Mouse (Mus musculus) G1E (cell line): Measurements from ENCODE around the gene Aldh3b3. TPM values are rescaled to one million over a fixed set of nuclear protein-coding genes. Genes with fewer than 3 reads are reported as not detected.
A peak's percentile ranks its signal among the peaks of the same experiment; 100 is the strongest.

Source experiments
- ATAC-seq: 2 replicates; pipeline ENCODE4 v1.8.0; 2016; ENCODE audit warnings: mild to moderate bottlenecking; ENCODE audit not compliant: insufficient number of reproducible peaks, poor library complexity, low FRiP score, severe bottlenecking; ENCODE audit errors: extremely low read depth
- DNase-seq: peaks from one replicate; pipeline ENCODE4 v3.0.0; 2012; ENCODE audit warnings: low spot score
- H3K27me3 ChIP-seq: 2 replicates; pipeline ENCODE4 v1.6.1; 2012; ENCODE audit warnings: mild to moderate bottlenecking, low read length, inconsistent platforms; ENCODE audit not compliant: insufficient read depth
- H3K36me3 ChIP-seq: replicated peaks from 2 replicates; pipeline ENCODE3; 2012; ENCODE audit warnings: mild to moderate bottlenecking, inconsistent platforms
- H3K4me1 ChIP-seq: 2 replicates; pipeline ENCODE4 v1.6.1; 2012; ENCODE audit warnings: low read depth, low read length, inconsistent platforms, mixed read lengths; ENCODE audit not compliant: insufficient read depth
- H3K4me3 ChIP-seq: 2 replicates; pipeline ENCODE4 v1.5.1; 2012; ENCODE audit warnings: low read depth, mild to moderate bottlenecking, inconsistent platforms, low read length, moderate library complexity, mixed read lengths
- H3K9me3 ChIP-seq: replicated peaks from 2 replicates; pipeline ENCODE4 v1.6.1; 2012; ENCODE audit warnings: inconsistent platforms
- CTCF ChIP-seq: IDR thresholded peaks from 2 replicates; pipeline ENCODE4 v1.5.1; 2012; ENCODE audit warnings: low read depth, low read length, inconsistent platforms, mixed read lengths
- GATA1 ChIP-seq: IDR thresholded peaks from 2 replicates; pipeline ENCODE4 v1.6.1; 2012; ENCODE audit warnings: borderline replicate concordance, low read length, inconsistent platforms, mixed read lengths
- GATA2 ChIP-seq: IDR thresholded peaks from 2 replicates; pipeline ENCODE4 v1.6.1; 2012; ENCODE audit warnings: low read depth, low read length, inconsistent platforms, borderline replicate concordance
- POLR2AphosphoS5 ChIP-seq: IDR thresholded peaks from 2 replicates; pipeline ENCODE4 v1.6.1; 2012; ENCODE audit warnings: low read depth, low read length, inconsistent platforms; ENCODE audit not compliant: insufficient replicate concordance
- TAL1 ChIP-seq: conservative IDR thresholded peaks from 2 replicates; pipeline ENCODE4 v1.6.1; 2012; ENCODE audit warnings: low read depth, low read length, inconsistent platforms, mixed read lengths
- polyA plus RNA-seq: library from polyadenylated mRNA; stranded (reverse); fragments of >175 nt; gene quantifications from 2 replicates; pipeline ENCODE4 v1.2.3, GENCODE M21; 2012
- total RNA-seq, 2 experiments: library from RNA; stranded (forward) in 1 of 2; stranded (reverse) in 1 of 2; fragments of 200-1000 nt in 1 of 2; fragments of >200 nt in 1 of 2; fragmentation: Nextera tagmentation in 1 of 2; gene quantifications; 2 replicates each; pipeline ENCODE4 v1.2.3; 2014 to 2017

Aldh3b3 gene
- total and polyA plus RNA-seq, 3 experiments, result 0.11 TPM; not detected in 2

DNA sequence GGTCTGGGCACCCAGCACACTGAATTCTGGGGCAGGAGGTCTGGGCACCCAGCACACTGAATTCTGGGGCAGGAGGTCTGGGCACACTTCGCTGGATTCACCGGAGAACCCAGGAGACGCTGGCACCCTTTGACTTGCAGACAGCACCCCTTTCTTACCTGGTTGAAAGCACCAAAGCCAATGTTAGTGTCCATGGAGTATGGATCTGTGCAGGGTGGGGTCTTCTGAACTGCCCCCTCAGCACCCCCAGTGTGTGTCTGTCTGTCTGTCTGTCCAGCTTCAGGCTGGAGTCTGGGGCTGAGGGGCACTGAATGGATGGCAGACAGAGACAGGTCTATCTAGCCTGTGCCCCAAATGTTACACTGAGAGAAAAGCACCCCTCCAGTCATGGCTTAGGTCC, 33.1 kb downstream of the Aldh3b3 start:
- no peaks in the 10 kb centered on the region for H3K9me3 ChIP-seq
- no peaks in the 10 kb centered on the region for H3K36me3 ChIP-seq
- H3K27me3 ChIP-seq, result peaks cover 51% of the 10 kb centered on the region
- no peak for ATAC-seq
- TF ChIP-seq TAL1 (no peak), GATA2 (no peak), CTCF (no peak)
- no peak overlapping the region for H3K4me3 ChIP-seq
- H3K4me1 ChIP-seq, result peaks cover 7% of the 10 kb centered on the region
- no peak for DNase-seq

DNA sequence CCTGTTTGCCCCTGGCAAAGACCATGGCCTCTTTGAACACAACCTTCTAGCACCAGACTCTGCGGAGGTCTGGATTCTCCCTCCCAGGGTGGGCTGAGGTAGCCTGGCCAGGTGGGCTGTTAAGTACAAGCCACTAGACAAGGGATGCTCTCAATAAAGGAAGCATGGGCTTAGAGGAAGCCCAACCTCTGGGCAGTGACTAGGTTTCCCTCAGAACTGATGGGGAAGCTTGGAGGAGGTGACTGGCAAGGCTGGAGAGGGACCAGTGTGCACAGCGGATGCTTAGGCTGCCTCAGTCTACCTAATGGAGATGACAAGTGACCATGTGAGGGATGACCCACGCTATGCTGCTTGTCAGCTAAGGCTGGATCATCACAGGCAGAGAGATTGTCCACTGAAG, 33.5 kb downstream of the Aldh3b3 start:
- TF ChIP-seq GATA1 (no peak), GATA2 (no peak), POLR2AphosphoS5 (no peak), TAL1 (no peak), CTCF (no peak)
- Histone ChIP-seq H3K36me3 (no peaks in the 10 kb centered on the region), H3K4me3 (no peak overlapping the region), H3K27me3 (peaks cover 52% of the 10 kb centered on the region), H3K9me3 (no peaks in the 10 kb centered on the region), H3K4me1 (peaks cover 3% of the 10 kb centered on the region; the same call in 1 of the 2 replicates)
- DNase-seq, result no peak
- no peak for ATAC-seq

DNA sequence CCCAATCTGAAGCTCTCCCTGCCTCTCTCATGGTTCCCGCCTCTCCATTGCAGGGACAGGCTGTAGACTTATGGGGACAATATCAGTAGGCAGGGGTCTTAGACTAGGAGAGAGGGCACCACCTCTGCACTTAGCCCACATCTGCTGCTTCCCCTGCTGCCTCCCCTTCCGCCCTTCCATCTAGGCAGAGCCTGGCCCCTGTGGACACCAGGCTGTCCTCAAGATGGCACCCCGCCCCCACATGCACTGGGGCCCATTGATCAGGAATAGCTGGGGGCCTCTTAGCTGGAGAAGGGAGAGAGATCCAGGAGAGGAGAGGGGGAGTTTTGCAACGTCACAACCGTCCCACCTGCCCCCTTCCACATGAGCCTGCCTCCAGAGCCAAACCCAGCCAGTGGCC, 34.0 kb downstream of the Aldh3b3 start, which contains the start of gene Tbx10:
Gene Tbx10 (plus strand): TSS at position 337 of the 400 bp plus-strand sequence.
- no peak for TF ChIP-seq POLR2AphosphoS5
- TF ChIP-seq CTCF, result no peak
- TF ChIP-seq GATA2, result no peak
- TF ChIP-seq TAL1, result no peak
- no peak for TF ChIP-seq GATA1
- no peaks in the 10 kb centered on the region for H3K4me1 ChIP-seq
- peaks cover 55% of the 10 kb centered on the region for H3K27me3 ChIP-seq
- no peaks in the 10 kb centered on the region for H3K9me3 ChIP-seq
- no peak for DNase-seq
- ATAC-seq, result no peak
- peak within 1 kb of the TSS; percentile 1; the same call in 1 of the 2 replicates for H3K4me3 ChIP-seq
- H3K36me3 ChIP-seq, result no peaks in the 10 kb centered on the region

DNA sequence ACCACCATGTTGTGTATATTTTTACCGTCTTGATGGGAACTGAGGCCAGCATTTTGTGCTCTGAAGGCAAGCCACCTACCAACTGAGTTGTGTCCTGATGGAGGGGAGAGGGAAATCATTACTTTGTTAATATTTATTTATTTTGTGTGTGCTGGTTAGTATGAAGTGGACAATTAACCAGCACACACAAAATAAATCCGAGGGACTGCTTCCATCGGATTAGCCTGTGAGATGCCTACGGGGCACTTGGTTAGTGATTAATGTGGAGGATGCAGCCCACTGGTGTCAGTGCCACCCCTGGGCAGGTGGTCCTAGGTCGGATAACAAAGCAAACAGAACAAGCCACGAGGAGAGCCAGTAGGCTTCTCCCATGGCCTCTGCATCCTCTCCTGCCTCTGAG, 36.5 kb downstream of the Aldh3b3 start:
- ATAC-seq (no peak), DNase-seq (no peak)
- peaks cover 71% of the 10 kb centered on the region for H3K27me3 ChIP-seq
- peaks cover 12% of the 10 kb centered on the region for H3K4me1 ChIP-seq
- H3K9me3 ChIP-seq, result no peaks in the 10 kb centered on the region
- no peak overlapping the region for H3K4me3 ChIP-seq
- TF ChIP-seq CTCF (no peak), TAL1 (no peak), POLR2AphosphoS5 (no peak), GATA1 (no peak), GATA2 (no peak)
- no peaks in the 10 kb centered on the region for H3K36me3 ChIP-seq

DNA sequence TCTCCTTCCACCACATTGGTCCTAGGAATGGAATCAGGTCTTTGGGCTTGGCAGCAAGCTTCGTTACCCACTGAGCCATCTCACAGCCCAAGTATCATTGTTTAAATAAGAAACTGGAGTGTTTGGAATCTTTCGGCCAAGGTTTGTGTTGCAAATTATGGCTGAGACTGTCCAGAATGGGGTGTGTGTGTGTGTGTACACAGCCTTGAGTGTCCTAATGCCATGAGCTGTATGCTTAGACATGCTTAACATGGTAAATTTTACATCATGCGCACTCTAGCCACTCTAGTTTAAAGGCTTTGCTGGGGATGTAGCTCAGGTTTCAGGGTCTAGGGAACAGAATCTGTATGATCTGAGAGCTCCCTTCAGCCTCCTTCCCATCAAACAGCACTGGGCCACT, 37.1 kb downstream of the Aldh3b3 start:
- ATAC-seq (no peak), DNase-seq (no peak)
- no peak for TF ChIP-seq CTCF
- no peak for TF ChIP-seq POLR2AphosphoS5
- no peak for TF ChIP-seq GATA2
- TF ChIP-seq TAL1, result no peak
- TF ChIP-seq GATA1, result no peak
- H3K9me3 ChIP-seq, result no peaks in the 10 kb centered on the region
- no peak overlapping the region for H3K4me3 ChIP-seq
- H3K4me1 ChIP-seq, result peaks cover 12% of the 10 kb centered on the region
- H3K27me3 ChIP-seq, result peaks cover 71% of the 10 kb centered on the region
- H3K36me3 ChIP-seq, result no peaks in the 10 kb centered on the region

DNA sequence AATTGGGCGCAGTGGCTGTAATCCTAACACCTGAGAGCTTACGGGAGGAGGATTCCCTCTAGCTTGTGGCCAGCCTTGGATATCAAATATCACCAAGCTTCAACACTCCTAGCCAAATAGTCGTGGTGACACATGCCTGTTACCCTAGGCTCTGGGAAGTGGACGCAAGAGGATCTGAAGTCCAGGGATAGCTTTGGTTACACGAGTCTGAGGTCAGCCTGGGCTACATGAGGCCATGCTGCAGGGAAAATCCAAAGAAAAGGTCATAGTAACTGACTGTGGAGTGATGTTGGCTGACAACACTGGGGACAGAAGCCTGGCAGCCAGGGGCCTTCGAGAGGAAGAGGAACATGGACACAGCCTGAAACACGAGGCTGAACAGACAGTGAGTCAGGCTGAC, 37.7 kb downstream of the Aldh3b3 start:
- Histone ChIP-seq H3K4me1 (peaks cover 16% of the 10 kb centered on the region), H3K36me3 (no peaks in the 10 kb centered on the region), H3K4me3 (no peak overlapping the region), H3K9me3 (no peaks in the 10 kb centered on the region), H3K27me3 (peaks cover 65% of the 10 kb centered on the region)
- TF ChIP-seq GATA1 (no peak), POLR2AphosphoS5 (no peak), TAL1 (no peak), CTCF (no peak), GATA2 (no peak)
- no peak for DNase-seq
- ATAC-seq, result no peak
